In genomic region chr8:120421638-120422037, GRCm38 (mm10) we compare ENCODE assay signal across 9 mouse cellular contexts.
DNase-seq lines count a peak whose midpoint lies in the region; ATAC-seq lines count a peak whose summit lies in the region.
"Had no signal": no experiment of that assay in that cellular context is flagged by ENCODE, and none has a peak within 500 bp of the region (broad histone marks: within the 10 kb centered on the region; RNA-seq: fewer than 3 reads in every experiment).

No protein-coding gene starts in this region.

- H3K9me3 ChIP-seq in heart, embryonic 13.5 days = no peaks in the 10 kb centered on the region
- no peaks in the 10 kb centered on the region for H3K9me3 ChIP-seq in midbrain, embryonic 14.5 days (ENCODE audit: control insufficient read depth, low read length)

- 0 out of 2 replicates have a peak, but pooled peaks cover 5% of the 10 kb centered on the region for H3K27me3 ChIP-seq in heart, embryonic 13.5 days (replicated peaks)
- H3K27me3 ChIP-seq in midbrain, embryonic 14.5 days (ENCODE audit: control insufficient read depth, insufficient read depth, low read length) = no peaks in the 10 kb centered on the region

- 4% methylated on average over 9 of the region's 9 CpGs for WGBS in heart, embryonic 13.5 days
- WGBS in midbrain, embryonic 14.5 days = 8% methylated on average over 9 of the region's 9 CpGs

- H3K36me3 ChIP-seq in heart, embryonic 13.5 days = no peaks in the 10 kb centered on the region
- H3K36me3 ChIP-seq in midbrain, embryonic 14.5 days (ENCODE audit: control insufficient read depth, insufficient read depth, low read length) = no peaks in the 10 kb centered on the region

- H3K4me2 ChIP-seq in heart, embryonic 13.5 days = no peak overlapping the region
- H3K4me2 ChIP-seq in midbrain, embryonic 14.5 days (ENCODE audit: low read length) = no peak overlapping the region

- DNase-seq in kidney, postnatal 14 days = peak; percentile 43
- DNase-seq in kidney, postnatal 36 days = no peak
- peak; percentile 86 for DNase-seq in embryo, embryonic 10 days (ENCODE audit: low spot score)
- no peak for DNase-seq in midbrain, embryonic 14.5 days
- no peak for DNase-seq in ovary, postnatal 10 days (ENCODE audit: low spot score)
- DNase-seq in urinary bladder, adult 2 months (ENCODE audit: low spot score) = no peak
- no peak for DNase-seq in thymus, postnatal 25 days
- DNase-seq: cerebellum, adult 9-10 months had no signal

- H3K9ac ChIP-seq in heart, embryonic 13.5 days = peak overlapping the region; percentile 30; the same call in 1 of the 2 replicates
- no peak overlapping the region for H3K9ac ChIP-seq in midbrain, embryonic 14.5 days (replicated peaks; ENCODE audit: low read length)

- peak overlapping the region; percentile 48; the same call in 1 of the 2 replicates for H3K27ac ChIP-seq in heart, embryonic 13.5 days (replicated peaks)
- H3K27ac ChIP-seq in midbrain, embryonic 14.5 days (replicated peaks; ENCODE audit: low read depth, low read length) = 0 out of 2 replicates have a peak overlapping the region, but pooled peaks have one; percentile 37

- peaks cover 90% of the 10 kb centered on the region for H3K4me1 ChIP-seq in heart, embryonic 13.5 days
- H3K4me1 ChIP-seq in midbrain, embryonic 14.5 days (ENCODE audit: control insufficient read depth, insufficient read depth, low read length) = peaks cover 81% of the 10 kb centered on the region

- no peak for ATAC-seq in heart, embryonic 13.5 days (ENCODE audit: extremely low read depth, insufficient number of reproducible peaks, low FRiP score, low TSS enrichment)
- no peak for ATAC-seq in midbrain, embryonic 14.5 days (ENCODE audit: low FRiP score, low TSS enrichment)

- H3K4me3 ChIP-seq in heart, embryonic 13.5 days = no peak overlapping the region
- no peak overlapping the region for H3K4me3 ChIP-seq in midbrain, embryonic 14.5 days (replicated peaks; ENCODE audit: low read depth, low read length)

Comparison
In these comparisons a context has a peak if more than half of its experiments do, and no peak if none do; other contexts are left out.
1. DNase-seq: peak in kidney, postnatal 14 days (single experiment) and embryo, embryonic 10 days (single experiment); none in kidney, postnatal 36 days (0 of 2), midbrain, embryonic 14.5 days (single experiment), ovary, postnatal 10 days (single experiment), urinary bladder, adult 2 months (single experiment) and thymus, postnatal 25 days (single experiment).